8 mouse cellular contexts compared by ENCODE assay signal in the genomic region with DNA sequence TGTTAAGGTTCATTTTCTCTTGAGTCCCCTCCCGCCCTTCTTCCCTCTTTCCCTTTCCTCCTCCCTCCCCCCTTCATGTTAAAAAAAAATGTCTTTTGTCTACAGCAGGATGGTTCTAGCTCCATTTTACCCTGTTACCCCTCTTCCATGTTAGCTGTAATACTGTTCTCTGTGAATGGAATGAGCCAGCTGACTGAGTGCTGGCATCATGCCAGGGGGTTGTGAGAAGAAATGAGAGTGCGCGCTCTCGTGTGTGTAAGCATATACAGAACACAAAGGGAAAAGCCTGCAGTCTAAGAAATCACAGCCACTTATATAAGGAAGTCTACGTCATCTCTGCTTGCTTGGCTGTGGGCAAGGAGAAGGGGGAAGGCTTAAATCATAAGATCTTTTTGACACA. TPM values are rescaled to one million over a fixed set of nuclear protein-coding genes. Genes with fewer than 3 reads are reported as not detected.
DNase-seq lines count a peak whose midpoint lies in the region; ATAC-seq lines count a peak whose summit lies in the region.

No protein-coding gene starts in this region.

- H3K9me3 ChIP-seq in lung, embryonic 16.5 days (ENCODE audit: control insufficient read depth, low read length), result no peaks in the 10 kb centered on the region

- H3K27me3 ChIP-seq in lung, embryonic 16.5 days (ENCODE audit: control insufficient read depth, insufficient read depth, low read depth, low read length), result no peaks in the 10 kb centered on the region

- ATAC-seq in hematopoietic stem cell, adult 5-6 weeks (replicated peaks in 1 of 2; ENCODE audit: insufficient read depth in 1 of 2, low FRiP score in 2 of 2, low TSS enrichment in 1 of 2, low read depth in 1 of 2, poor library complexity in 2 of 2, severe bottlenecking in 2 of 2), result peak; percentile 83 to 85
- ATAC-seq in lung, embryonic 16.5 days (ENCODE audit: low read depth), result peak; percentile 96

- peak overlapping the region; percentile 19 for H3K4me3 ChIP-seq in lung, embryonic 16.5 days (ENCODE audit: low read length)

- peak; percentile 65 for DNase-seq in MN1 (ENCODE audit: low spot score)
- DNase-seq in cerebellum, adult 11-12 months, result peak; percentile 57
- DNase-seq in frontal cortex, adult 2 months (ENCODE audit: extremely low spot score in 1 of 2, low spot score in 1 of 2), result peak; percentile 40 to 82
- peak; percentile 48 to 64 for DNase-seq in layer of hippocampus, adult 8-10 months (ENCODE audit: low spot score in 2 of 2)
- peak; percentile 53 for DNase-seq in retina, postnatal 7 days (ENCODE audit: low read depth, low spot score)
- DNase-seq in urinary bladder, postnatal 36 days (ENCODE audit: low spot score in 2 of 2), result peak; percentile 48 to 56

- no peaks in the 10 kb centered on the region for H3K36me3 ChIP-seq in lung, embryonic 16.5 days (ENCODE audit: control insufficient read depth, insufficient read depth, low read length)

- H3K9ac ChIP-seq in lung, embryonic 16.5 days (ENCODE audit: low read length), result 0 out of 2 replicates have a peak overlapping the region, but pooled peaks have one; percentile 15

- H3K27ac ChIP-seq in lung, embryonic 16.5 days (ENCODE audit: low read length), result peak overlapping the region; percentile 69

- H3K4me1 ChIP-seq in lung, embryonic 16.5 days (replicated peaks; ENCODE audit: control insufficient read depth, insufficient read depth, low read length), result peaks cover 23% of the 10 kb centered on the region

- peak overlapping the region; percentile 48 for H3K4me2 ChIP-seq in lung, embryonic 16.5 days (ENCODE audit: low read depth, low read length)

- WGBS in lung, embryonic 16.5 days, result 4% methylated on average over 5 of the region's 5 CpGs

RNA-seq across cellular contexts. Expression of a gene that starts 30.1 kb away (rescaled TPM):
- 33.4 and 38.4 TPM in 2 replicates for polyA plus RNA-seq in frontal cortex, adult 2 months (2012; rRNA removed)
- 33.5 and 34.1 TPM in 2 replicates for total RNA-seq in hematopoietic stem cell, adult 5-6 weeks (2017)
- 100 to 1,000 TPM; 100 to 109 (median 104) TPM for total RNA-seq in layer of hippocampus, adult 8-10 months (2022)
- 11.3 and 11.4 TPM in 2 replicates for polyA plus RNA-seq in lung, embryonic 16.5 days (2015; fragmentation: Nextera tagmentation; extraction: Ambion mirVana)

RNA-seq across cellular contexts. Expression of a gene that starts 58.1 kb away (rescaled TPM):
- 38.1 and 43.1 TPM in 2 replicates for polyA plus RNA-seq in frontal cortex, adult 2 months (2012; rRNA removed)
- total RNA-seq in hematopoietic stem cell, adult 5-6 weeks (2017), result 15.7 and 19.6 TPM in 2 replicates
- total RNA-seq in layer of hippocampus, adult 8-10 months (2022), result 10 to 100 TPM; 32.8 to 38.7 (median 33.0) TPM
- 3.6 and 3.7 TPM in 2 replicates for polyA plus RNA-seq in lung, embryonic 16.5 days (2015; fragmentation: Nextera tagmentation; extraction: Ambion mirVana)

Comparison
In these comparisons a context has a peak if more than half of its experiments do, and no peak if none do; other contexts are left out.
1. Peak in every context shown above with its lines: DNase-seq, ATAC-seq, H3K4me3 ChIP-seq and H3K27ac ChIP-seq.